Mouse (Mus musculus): ENCODE data around the gene Hoxb9.
A peak's percentile ranks its signal among the peaks of the same experiment; 100 is the strongest.

Hoxb9 gene

DNA sequence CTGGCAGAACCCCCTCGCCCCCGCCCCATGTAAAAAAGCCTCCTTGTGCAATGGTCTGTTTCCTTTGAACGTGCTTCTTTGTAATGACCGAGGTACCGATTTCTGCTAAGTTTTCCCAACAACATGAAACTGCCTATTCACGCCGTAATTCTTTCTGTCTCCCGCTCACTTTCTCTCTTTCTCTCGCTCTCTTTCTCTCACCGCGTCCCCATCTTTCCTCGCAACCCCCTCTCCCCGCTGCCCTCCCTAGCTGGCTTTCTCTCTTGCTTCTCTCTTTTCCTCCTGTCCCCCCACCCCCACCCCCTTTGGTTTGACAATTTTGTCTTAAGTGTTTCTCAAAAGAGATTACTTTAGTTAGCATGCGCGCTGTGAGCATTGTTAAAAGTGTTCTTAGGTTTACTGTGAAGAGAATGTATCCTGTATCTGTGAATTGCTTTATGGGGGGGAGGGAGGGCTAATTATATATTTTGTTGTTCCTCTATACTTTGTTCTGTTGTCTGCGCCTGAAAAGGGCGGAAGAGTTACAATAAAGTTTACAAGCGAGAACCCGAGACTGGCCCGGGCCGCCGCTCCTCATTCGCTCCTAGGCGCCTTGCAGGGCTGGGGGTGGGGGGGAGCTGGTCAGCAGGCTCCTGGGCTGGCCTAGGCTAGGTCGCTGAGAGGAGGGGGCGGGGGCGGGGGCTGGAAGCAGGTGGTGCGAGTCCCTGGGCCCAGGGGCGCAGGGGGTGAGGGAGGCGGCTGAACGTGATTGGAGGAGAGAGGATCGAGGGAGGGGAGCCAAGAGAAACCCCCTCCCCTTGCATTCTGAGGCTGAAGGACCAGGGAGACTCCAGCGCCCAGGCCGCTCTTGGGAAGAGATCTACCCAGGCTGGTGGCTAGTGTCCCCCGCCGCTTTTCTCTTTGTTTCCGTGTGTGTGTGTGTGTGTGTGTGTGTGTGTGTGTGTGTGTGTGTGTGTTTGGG is 13.8 kb downstream of the Hoxb9 start:
- no peak for DNase-seq (ENCODE audit: low spot score)

DNA sequence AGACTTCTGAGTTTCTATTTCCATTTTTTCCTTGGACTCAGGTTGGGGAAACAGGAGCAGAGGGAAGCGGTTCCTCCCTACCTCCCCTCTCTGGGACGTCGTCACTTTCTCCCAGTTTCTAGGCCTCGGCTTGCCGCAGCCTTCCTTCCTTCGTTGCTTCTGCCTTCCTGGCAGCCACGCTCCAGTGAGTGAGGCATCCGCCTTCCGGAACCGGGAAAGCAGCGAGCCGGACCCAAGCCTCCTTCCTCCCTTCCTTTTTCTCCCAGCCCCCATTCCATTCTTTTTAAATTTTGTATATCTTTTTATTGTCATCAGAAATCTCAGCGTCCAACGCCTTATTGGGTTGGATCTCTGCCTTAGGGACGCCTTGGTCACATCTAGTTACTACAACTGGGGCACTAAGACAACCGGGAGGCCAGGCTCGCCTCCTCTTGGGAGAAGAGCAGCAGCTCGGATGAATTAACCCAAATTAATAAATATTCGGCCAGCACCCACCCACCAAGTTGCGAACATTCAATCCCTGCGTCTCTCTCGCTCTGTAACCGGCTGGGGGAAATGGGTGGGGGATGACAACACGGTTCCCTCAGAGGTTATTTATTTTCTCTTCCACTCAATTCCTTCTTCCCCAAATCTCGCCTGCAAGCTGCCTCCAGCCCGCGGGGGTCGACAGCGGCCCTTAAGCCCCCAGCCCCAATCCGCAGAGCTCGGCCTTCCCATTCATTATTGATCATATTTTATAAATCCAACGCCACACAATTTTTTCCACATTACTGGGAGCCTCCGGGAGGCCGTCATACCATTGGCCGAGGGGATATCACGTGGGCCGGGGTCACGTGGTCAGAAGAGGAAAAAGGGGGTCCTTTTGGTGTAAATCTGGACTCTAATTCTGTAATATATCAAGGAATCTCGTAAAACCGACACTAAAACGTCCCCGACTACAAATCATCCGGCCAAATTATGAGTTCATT is 14.8 kb downstream of the Hoxb9 start, which contains the start of gene Hoxb7:
TSS of gene Hoxb7 (plus strand) at position 853 of the 968 bp plus-strand sequence.
- no peak for DNase-seq (ENCODE audit: low spot score)

DNA sequence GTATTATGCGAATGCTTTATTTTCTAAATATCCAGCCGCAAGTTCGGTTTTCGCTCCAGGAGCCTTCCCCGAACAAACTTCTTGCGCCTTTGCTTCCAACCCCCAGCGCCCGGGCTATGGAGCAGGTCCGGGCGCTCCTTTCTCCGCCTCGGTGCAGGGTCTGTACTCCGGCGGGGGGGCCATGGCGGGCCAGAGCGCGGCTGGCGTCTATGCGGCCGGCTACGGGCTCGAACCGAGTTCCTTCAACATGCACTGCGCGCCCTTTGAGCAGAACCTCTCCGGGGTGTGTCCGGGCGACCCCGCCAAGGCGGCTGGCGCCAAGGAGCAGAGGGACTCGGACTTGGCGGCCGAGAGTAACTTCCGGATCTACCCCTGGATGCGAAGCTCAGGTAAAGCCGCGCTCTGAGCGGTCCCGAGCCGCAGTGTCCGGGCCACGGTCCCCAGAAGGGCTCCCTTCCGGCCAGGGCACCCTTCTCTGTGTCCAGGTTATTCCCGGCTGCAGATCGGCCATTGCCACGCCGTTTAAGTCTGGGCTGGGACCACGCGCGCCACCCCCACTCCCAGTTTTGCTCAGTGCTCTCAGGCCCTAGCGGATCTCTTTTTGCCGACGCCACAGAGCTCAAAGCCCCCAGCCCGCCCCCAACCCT is 15.6 kb downstream of the Hoxb9 start:
- DNase-seq (ENCODE audit: low spot score) = no peak

DNA sequence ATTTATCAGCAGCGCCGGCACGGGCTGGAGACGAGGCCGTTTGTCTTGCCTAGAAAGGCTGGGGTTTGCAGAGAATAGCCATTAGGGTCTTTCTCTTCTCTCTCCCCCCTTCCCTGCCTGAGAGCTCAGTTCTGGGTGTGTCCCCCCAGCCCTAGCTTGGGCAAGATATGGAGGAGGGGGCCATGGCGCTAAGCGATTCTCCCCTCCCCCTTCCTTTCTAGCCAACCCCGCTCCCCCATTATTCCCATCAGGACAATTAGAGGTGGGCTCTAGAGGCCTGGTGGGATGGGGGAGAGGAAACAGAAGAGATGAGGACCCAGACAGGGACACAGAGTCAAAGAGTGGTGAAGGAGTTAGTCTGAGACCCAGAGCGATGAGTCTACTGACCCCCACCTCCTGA is 16.2 kb downstream of the Hoxb9 start:
- no peak for DNase-seq (ENCODE audit: low spot score)

DNA sequence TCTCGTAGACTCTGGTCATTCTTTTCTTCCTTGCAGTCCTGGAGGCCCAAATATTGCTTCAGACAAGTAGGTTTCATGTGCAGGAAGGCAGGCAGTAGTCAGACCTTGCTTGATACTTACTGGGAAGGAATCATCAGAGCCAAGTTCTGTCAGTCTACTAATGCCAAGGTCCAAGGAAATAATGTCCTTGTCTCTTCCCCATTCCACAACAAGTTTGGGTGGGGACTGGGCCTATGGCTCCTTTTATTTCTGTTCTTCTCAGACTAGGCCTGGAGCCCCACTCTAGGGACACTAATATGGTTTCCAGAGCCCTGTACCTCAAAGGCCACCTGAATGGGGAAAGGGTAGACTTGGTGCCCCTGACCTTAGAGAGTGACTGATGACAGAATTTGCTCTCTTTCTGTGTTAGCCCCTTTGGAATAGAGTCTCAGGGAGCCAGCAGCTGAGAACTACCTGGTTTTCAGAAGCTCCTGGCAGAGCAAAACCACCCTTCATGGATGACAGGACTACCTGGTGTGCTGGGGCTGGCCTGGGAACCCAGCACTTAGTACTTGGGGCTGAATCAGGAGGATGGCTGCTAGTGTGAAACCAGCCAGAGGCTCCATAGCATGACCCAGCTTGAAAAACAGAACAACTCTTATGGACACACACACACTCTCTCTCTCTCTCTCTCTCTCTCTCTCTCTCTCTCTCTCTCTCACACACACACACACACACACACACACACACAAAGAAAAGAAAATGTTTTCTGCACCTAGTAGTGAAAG is 17.4 kb downstream of the Hoxb9 start:
- no peak for DNase-seq (ENCODE audit: low spot score)

DNA sequence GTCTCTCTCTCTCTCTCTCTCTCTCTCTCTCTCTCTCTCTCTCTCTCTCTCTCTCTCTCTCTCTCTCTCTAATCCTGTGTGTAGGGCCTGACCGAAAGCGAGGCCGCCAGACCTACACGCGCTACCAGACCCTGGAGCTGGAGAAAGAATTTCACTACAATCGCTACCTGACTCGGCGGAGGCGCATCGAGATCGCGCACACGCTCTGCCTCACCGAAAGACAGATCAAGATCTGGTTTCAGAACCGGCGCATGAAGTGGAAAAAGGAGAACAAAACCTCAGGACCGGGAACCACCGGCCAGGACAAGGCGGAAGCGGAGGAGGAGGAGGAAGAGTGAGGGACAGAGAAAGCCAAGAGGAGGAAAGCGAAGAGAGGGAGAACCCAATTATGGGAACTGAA is 18.0 kb downstream of the Hoxb9 start:
- DNase-seq (ENCODE audit: low spot score) = no peak

DNA sequence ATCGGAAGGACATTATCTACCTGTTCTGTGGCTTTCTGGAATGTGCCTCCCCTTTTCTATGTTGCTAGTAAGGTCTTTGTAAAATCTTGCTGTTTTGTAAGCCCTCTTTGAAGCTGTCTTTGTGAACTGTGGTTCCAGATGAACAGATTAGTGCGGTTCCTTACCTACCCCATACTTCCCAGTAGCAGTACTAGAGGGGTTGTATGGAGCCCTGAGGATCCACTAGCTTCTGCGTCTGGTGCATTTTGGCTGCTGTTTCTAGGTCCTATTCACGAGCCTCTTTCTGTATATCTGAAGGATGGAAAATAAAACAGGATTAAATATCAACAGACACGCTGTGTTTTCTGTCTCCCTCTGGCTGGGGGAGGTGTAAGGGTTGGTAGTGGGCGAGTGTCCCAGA is 18.6 kb downstream of the Hoxb9 start:
- no peak for DNase-seq (ENCODE audit: low spot score)

DNA sequence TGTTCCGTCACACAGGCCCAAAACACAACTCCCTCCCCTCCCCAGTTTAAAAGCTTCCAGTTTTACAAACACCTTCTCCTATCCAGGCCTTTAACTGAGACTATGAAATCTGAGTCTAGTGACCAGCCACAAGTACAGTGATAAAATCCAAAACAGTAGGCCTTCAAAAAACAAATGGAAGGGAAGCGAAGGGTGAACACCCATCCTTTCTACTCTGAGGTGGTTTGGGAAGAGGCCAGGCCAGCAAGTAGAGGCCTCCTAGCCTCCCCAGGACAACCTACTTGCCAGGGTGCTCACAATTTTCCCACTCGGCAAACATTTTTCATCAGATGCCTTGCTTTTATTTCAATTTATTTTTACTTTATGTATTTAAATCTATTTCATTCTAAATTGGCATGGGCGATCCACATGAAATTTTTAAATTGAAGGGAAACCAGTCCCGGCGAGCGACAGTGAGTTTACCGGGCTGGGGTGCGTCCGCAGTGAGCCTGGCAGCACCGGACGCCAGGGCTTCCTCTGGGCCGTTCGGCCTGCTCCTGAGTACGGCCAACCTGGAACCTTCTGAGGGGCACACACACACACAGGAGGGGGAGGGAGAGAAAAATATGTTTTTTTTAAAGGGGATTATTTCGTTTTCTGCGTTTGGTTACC is 19.6 kb downstream of the Hoxb9 start:
- no peak for DNase-seq (ENCODE audit: low spot score)

DNA sequence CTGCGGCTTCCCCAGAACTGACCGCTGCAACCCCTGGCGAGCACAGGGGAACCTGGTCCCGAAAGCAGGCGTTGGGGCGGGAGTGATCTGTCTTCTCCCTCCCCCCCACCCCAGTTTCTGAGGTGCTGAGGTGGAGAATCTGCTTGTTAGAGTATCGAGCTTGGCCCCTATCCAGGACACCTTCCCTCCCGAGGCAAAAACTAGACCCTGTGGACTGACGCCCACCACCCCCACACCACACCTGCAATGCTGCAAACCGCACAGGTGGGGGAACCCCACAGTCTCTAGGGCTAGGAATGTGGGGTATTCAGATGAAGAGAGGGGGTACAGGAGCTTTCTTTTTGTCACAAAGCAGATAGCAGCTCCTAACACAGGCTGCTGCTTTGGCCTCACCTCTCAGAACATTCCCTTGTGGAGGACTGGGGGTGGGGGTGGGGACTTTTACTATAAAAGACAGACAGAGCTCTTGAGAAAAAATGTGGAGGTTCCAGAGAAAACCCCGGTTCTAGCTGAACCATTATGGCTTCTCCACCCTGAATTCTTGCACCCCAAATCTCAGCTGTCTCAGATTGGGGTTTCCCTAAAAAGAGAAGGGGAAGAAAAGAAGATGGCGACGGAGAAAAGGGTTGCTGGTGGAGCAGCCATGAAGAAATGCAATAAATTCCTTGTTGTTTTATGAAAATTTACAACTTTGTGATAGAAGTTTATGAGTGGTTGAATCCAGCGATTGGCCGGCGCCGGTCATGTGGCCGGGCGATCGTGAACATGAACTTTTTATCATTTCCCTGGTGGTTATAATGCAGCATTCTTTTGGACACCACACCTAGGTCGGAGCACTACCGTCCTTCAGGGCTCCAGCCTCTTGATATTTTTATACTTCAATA is 20.7 kb downstream of the Hoxb9 start, which contains the start of gene Hoxb6:
TSS of gene Hoxb6 (plus strand) at position 796 of the 884 bp plus-strand sequence.
- DNase-seq (ENCODE audit: low spot score) = peak; percentile 30

DNA sequence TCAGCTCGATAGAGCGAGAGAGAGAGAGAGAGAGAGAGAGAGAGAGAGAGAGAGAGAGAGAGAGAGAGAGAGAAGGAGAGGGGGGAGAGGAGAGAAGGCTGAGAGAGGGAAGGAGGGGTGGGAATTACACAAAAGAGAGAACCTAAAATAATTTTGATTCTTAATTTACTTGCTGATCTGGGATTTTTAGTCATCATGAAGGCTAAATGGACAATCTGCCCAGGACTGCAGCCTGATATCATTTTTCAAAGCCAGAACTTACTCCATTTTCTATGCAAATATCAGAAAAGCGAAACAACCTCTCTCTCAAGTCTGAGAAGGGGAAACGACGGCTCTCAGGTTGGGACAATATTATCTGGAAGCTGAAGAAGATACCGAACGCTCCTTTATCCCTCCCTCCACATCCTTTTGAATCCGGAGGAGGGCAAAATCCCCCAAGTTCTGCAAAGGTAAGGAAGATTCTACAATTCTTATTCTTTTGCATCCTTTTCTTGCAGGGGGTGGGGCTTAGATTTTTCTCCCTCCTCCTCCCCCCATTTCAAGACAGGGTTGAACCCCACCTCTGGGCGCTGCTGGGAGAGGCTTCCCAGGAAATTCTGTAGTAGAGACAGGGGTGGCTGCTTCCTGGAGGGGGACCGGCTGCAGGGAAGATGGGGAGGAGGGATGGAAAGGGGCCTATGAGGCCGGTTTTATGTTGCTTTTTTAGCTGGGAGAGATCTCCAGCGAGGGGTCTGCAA is 21.5 kb downstream of the Hoxb9 start:
- DNase-seq (ENCODE audit: low spot score) = no peak

DNA sequence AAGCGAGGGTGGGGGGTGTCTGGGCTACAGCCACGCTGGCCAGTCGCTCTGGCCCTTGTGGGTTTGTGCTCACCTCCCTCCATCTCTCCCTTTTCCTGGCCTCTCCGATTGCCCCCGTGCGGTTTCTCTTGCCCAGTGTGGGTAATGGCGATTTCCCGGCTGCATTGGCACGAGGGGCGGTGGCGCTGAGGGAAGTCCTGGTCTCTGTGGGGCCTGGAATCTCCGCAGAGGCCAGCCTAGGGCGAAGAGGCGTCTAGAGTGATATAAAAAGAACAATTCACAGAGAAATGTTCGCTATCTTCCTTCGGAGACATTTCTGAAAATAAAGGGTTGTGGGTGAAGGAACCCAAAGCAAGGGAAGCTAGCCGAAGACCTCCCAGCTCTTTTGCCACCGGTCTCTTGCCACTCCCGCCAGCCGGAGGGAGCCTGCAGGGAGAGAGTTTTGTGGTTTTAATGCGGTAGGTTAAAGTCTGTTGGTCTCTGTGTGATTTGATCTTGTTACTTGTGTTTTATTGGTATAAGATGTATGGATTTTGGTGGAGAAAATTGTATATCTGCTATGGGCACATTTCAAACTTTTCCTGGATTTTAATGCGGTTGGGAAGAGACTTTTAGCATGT is 22.2 kb downstream of the Hoxb9 start:
- no peak for DNase-seq (ENCODE audit: low spot score)

DNA sequence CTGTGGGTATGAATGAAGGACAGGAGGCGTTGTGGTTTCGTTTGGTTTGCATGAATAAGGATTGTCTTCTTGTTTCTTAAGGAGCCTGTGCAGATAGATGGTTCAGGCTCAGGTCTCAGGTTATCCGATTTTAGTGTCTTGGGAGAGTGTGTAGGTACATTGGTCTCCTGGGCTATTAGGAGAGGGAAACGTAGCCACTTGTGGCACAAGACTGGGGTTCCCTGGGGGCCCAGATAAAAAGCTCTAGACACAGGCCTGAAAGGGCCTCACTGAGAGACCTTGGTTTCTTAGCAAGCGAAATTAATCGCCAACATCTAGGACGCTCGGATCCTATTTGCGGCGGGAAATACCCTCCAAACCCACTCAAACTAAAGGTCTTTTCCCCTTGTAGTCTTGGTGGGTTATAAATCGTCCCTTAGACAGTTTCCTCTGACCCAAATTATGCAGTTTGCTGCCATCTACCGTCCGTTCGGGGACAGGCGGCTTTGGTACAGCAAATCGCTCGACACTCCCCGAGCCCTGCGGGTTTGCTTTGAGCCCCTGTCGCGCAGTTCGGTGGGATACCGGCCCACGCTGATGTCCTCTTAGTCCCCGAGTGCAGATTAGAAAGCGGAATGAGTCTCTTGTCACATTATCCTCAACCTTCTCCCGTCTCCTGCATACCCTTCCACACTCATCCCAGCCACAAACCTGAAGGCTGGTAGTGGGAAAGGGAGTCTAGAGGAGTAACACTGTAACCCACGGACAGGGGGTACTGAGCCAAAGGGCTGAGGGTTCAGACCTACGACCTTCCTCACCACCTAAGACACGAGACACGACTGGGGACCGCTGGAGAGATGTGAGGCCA is 23.2 kb downstream of the Hoxb9 start:
- DNase-seq (ENCODE audit: low spot score) = peak; percentile 78

DNA sequence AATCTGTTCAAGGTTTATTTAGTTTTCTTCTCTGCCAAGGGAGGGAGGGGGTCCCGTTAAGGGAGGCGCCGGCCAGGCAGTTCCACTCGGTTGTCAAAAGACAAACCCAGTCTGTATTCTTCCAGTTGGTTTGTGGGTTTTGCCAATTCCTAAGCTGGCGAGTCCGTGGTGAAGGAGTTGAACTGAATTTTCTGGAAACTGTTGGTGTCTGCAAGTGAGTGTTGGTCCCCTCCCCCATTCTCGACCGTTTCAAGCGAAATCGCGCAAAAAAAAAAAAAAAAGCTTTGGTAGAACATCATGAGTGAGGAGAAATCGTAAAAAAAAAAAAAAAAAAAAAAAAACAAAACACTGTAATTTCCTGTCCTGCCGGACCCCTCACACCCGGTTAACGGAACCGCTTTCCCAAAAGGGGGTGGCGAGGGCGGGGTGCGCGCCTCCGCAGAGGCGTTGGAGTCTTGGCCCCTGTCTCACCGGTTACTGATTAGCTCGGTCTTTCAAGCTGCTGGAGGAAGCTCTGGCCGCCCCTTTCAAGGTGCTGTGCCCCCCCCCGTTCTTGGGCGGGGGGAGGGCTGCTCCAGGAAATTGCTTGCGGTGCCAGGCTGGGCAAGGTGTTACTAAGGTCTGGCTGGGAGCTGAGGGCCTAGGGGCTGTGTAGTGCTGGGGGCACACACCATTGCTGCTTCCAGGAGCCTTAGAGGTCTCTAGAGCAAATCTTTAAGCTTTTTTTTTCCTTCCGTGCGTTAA is 24.0 kb downstream of the Hoxb9 start:
- DNase-seq (ENCODE audit: low spot score) = peak; percentile 18

DNA sequence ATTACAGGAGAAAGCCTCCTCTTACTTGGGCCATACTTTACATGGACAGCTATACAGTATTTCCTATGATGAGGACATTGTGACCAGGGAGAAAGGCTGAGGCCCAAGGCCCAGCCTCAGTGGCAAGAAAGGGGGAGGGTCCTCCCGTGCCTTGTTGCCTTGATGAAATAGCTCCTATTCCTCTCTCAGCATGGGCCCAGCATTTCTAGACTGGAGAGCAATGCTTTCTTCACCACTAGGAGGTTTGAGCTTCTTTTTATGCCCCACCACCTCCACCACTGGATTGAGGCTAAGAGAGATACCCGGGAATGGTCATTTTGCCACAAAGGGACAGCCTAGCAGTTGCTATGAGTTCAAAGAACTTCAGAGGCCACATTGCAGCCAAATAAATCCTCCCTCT is 25.7 kb downstream of the Hoxb9 start:
- DNase-seq (ENCODE audit: low spot score) = no peak

DNA sequence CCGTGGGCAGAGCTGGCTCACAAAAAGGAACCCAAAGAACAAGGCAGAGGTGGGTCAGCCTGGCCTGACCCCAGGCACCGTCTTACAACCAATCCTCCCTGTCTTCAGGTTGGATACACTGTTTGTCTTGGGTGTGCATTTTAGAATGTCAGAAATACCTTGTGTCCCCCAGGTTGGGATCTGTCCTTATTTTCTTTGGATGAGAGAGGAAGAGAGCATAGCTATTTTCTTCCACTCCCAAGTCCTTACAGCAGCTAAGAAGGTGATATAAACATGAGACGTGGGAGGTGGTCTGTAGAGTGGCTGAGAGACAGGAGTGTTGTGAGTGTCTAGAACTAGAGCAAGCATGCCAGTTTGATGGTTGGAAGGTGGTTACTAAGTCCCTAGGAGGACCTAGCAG is 26.2 kb downstream of the Hoxb9 start:
- no peak for DNase-seq (ENCODE audit: low spot score)

DNA sequence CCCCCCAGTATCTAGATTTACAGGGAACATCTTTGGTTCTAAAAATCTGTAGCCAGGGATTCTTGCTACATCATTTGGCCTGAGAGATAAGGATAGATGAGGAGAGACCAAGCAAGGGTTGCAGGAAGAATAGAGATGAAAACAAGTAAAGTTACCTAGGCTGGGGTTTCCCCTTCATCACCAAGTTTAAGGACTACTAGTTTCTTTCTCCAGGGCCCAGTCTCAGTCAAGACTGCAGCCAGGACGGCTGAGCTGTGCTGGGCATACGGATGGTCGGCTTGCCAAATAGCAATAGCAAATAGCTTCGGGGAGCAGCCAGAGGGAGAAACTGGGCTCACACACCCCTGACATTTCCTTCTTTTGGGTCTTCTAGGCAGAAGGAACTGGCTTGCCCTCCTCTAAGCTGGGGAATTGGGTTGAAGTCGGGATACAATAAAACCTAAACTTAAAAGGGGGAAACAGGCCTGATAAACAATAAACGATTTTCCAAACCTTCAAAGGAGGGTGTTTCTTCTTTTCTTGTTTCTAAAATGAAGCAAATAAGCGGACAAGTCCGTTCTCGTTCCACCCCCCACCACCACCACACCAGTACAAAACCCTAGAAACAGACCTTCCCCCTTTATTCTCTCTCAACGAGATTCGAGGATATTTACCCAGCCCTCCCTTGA is 26.8 kb downstream of the Hoxb9 start:
- DNase-seq (ENCODE audit: low spot score) = no peak
